Mouse (Mus musculus) liver, embryonic 16.5 days (tissue): ENCODE results near the gene Gm20503. TPM values are rescaled to one million over a fixed set of nuclear protein-coding genes. Genes with fewer than 3 reads are reported as not detected.
A peak's percentile ranks its signal among the peaks of the same experiment; 100 is the strongest.

ENCODE experiments used
- ATAC-seq: fragments of 200-750 bp; cut with Nextera tagmentation; 2 replicates; pipeline ENCODE4 v1.8.0; 2017; ENCODE audit warnings: low read depth, mild to moderate bottlenecking, moderate number of reproducible peaks, moderate library complexity
- H3K27ac ChIP-seq: fragments of 300-500 bp; sonication (generic); 2 replicates; pipeline ENCODE4 v1.5.1; 2014; ENCODE audit warnings: mild to moderate bottlenecking, low read length
- H3K27me3 ChIP-seq: fragments of 300-500 bp; sonication (generic); 2 replicates; pipeline ENCODE4 v1.6.1; 2014; ENCODE audit warnings: low read depth, low read length, mixed read lengths; ENCODE audit not compliant: control insufficient read depth, insufficient read depth
- H3K36me3 ChIP-seq: fragments of 300-500 bp; sonication (generic); 2 replicates; pipeline ENCODE4 v1.6.1; 2014; ENCODE audit warnings: mild to moderate bottlenecking; ENCODE audit not compliant: control insufficient read depth, insufficient read depth
- H3K4me1 ChIP-seq: fragments of 300-500 bp; sonication (generic); 2 replicates; pipeline ENCODE4 v1.6.1; 2014; ENCODE audit warnings: low read depth, low read length, mixed read lengths; ENCODE audit not compliant: control insufficient read depth
- H3K4me2 ChIP-seq: fragments of 300-500 bp; sonication (generic); 2 replicates; pipeline ENCODE4 v1.6.1; 2014; ENCODE audit warnings: low read depth, low read length, mixed read lengths
- H3K4me3 ChIP-seq: fragments of 300-500 bp; sonication (generic); 2 replicates; pipeline ENCODE4 v1.5.1; 2014; ENCODE audit warnings: low read depth, mild to moderate bottlenecking, low read length
- H3K9ac ChIP-seq: fragments of 300-500 bp; sonication (generic); 2 replicates; pipeline ENCODE4 v1.6.1; 2014; ENCODE audit warnings: low read depth, low read length
- H3K9me3 ChIP-seq: fragments of 300-500 bp; sonication (generic); replicated peaks from 2 replicates; pipeline ENCODE4 v1.6.1; 2016; ENCODE audit warnings: low read length; ENCODE audit not compliant: control insufficient read depth
- WGBS: fragments of 180-500 bp; shearing (Covaris S2); extraction: QIAGEN DNeasy Blood & Tissue Kit; methylation state at CpG from one replicate; pipeline ENCODE4 v1.1.7; 2014; ENCODE audit not compliant: insufficient replicate concordance; 5-methylcytosine and 5-hydroxymethylcytosine counted together
- polyA plus RNA-seq: library from polyadenylated mRNA; unstranded; fragments of >200 nt; fragmentation: Nextera tagmentation; extraction: Ambion mirVana; gene quantifications from 2 replicates; pipeline ENCODE4 v1.2.1, GENCODE M21; 2015

Gene Gm20503
- polyA plus RNA-seq, 1 experiment from 2014 or later: 6.3 TPM

GRCm38 (mm10) chr4:58999686-59000085 lies 3.3 kb upstream of the Gm20503 start:
- no peak overlapping the region for H3K4me3 ChIP-seq
- no peak overlapping the region for H3K4me2 ChIP-seq
- no peaks in the 10 kb centered on the region for H3K36me3 ChIP-seq
- H3K9ac ChIP-seq: no peak overlapping the region
- no peaks in the 10 kb centered on the region for H3K27me3 ChIP-seq
- no peak overlapping the region for H3K27ac ChIP-seq
- 2% methylated on average over 2 of the region's 2 CpGs for WGBS
- peaks cover 16% of the 10 kb centered on the region for H3K4me1 ChIP-seq
- H3K9me3 ChIP-seq: no peaks in the 10 kb centered on the region
- no peak for ATAC-seq

GRCm38 (mm10) chr4:59000614-59001013 lies 2.4 kb upstream of the Gm20503 start:
- Histone ChIP-seq H3K4me2 (no peak overlapping the region), H3K9me3 (no peaks in the 10 kb centered on the region), H3K9ac (no peak overlapping the region), H3K4me1 (peaks cover 22% of the 10 kb centered on the region), H3K27ac (no peak overlapping the region), H3K36me3 (no peaks in the 10 kb centered on the region), H3K27me3 (no peaks in the 10 kb centered on the region), H3K4me3 (no peak overlapping the region)
- WGBS: 0% methylated on average over 2 of the region's 2 CpGs
- ATAC-seq: no peak

- Histone ChIP-seq H3K9me3 (no peaks in the 10 kb centered on the region), H3K4me3 (peak overlapping the region; percentile 91), H3K4me1 (peaks cover 31% of the 10 kb centered on the region), H3K9ac (peak overlapping the region; percentile 94), H3K27me3 (no peaks in the 10 kb centered on the region), H3K27ac (peak overlapping the region; percentile 90), H3K4me2 (peak overlapping the region; percentile 99), H3K36me3 (no peaks in the 10 kb centered on the region)
- ATAC-seq: no peak
- WGBS: 14% methylated on average over 7 of the region's 7 CpGs
Measured at GRCm38 (mm10) chr4:59003806-59004200, 793 bp downstream of the Gm20503 start.

GRCm38 (mm10) chr4:59006211-59006610 lies 3.2 kb downstream of the Gm20503 start:
- no peak overlapping the region for H3K4me3 ChIP-seq
- H3K4me1 ChIP-seq: peaks cover 44% of the 10 kb centered on the region
- H3K27ac ChIP-seq: no peak overlapping the region
- H3K9me3 ChIP-seq: no peaks in the 10 kb centered on the region
- no peaks in the 10 kb centered on the region for H3K36me3 ChIP-seq
- H3K9ac ChIP-seq: no peak overlapping the region
- H3K4me2 ChIP-seq: no peak overlapping the region
- H3K27me3 ChIP-seq: no peaks in the 10 kb centered on the region
- ATAC-seq: no peak
- 55% methylated on average over 8 of the region's 8 CpGs for WGBS

- Histone ChIP-seq H3K27me3 (no peaks in the 10 kb centered on the region), H3K4me2 (no peak overlapping the region), H3K9me3 (no peaks in the 10 kb centered on the region), H3K36me3 (no peaks in the 10 kb centered on the region), H3K4me3 (no peak overlapping the region), H3K4me1 (peaks cover 47% of the 10 kb centered on the region), H3K27ac (no peak overlapping the region), H3K9ac (no peak overlapping the region)
- 66% methylated on average over 6 of the region's 6 CpGs for whole genome bisulfite sequencing
- no peak for ATAC-seq
Measured at GRCm38 (mm10) chr4:59007016-59007415, 4.0 kb downstream of the Gm20503 start.

- Histone ChIP-seq H3K27me3 (no peaks in the 10 kb centered on the region), H3K9me3 (no peaks in the 10 kb centered on the region), H3K36me3 (no peaks in the 10 kb centered on the region), H3K4me1 (peaks cover 43% of the 10 kb centered on the region), H3K4me3 (no peak overlapping the region), H3K27ac (no peak overlapping the region), H3K4me2 (no peak overlapping the region), H3K9ac (no peak overlapping the region)
- WGBS: 77% methylated on average over 5 of the region's 5 CpGs
- ATAC-seq: no peak
Measured at GRCm38 (mm10) chr4:59007974-59008373, 5.0 kb downstream of the Gm20503 start.

GRCm38 (mm10) chr4:59009186-59009585 lies 6.2 kb downstream of the Gm20503 start:
- H3K9ac ChIP-seq: no peak overlapping the region
- H3K4me3 ChIP-seq: no peak overlapping the region
- no peak overlapping the region for H3K4me2 ChIP-seq
- H3K36me3 ChIP-seq: no peaks in the 10 kb centered on the region
- H3K9me3 ChIP-seq: no peaks in the 10 kb centered on the region
- H3K4me1 ChIP-seq: peaks cover 36% of the 10 kb centered on the region
- no peaks in the 10 kb centered on the region for H3K27me3 ChIP-seq
- 38% methylated on average over 7 of the region's 7 CpGs for WGBS
- H3K27ac ChIP-seq: no peak overlapping the region
- no peak for ATAC-seq

- Histone ChIP-seq H3K4me3 (no peak overlapping the region), H3K4me1 (peaks cover 31% of the 10 kb centered on the region), H3K36me3 (no peaks in the 10 kb centered on the region), H3K4me2 (no peak overlapping the region), H3K9me3 (no peaks in the 10 kb centered on the region), H3K27ac (no peak overlapping the region), H3K27me3 (no peaks in the 10 kb centered on the region), H3K9ac (no peak overlapping the region)
- no peak for ATAC-seq
- WGBS: 26% methylated on average over 4 of the region's 4 CpGs
Measured at GRCm38 (mm10) chr4:59009696-59010095, 6.7 kb downstream of the Gm20503 start.

- no peak overlapping the region for H3K4me3 ChIP-seq
- no peaks in the 10 kb centered on the region for H3K36me3 ChIP-seq
- H3K4me1 ChIP-seq: peaks cover 21% of the 10 kb centered on the region
- H3K27ac ChIP-seq: no peak overlapping the region
- 43% methylated on average over 3 of the region's 3 CpGs for WGBS
- H3K27me3 ChIP-seq: no peaks in the 10 kb centered on the region
- no peak overlapping the region for H3K4me2 ChIP-seq
- no peak overlapping the region for H3K9ac ChIP-seq
- no peaks in the 10 kb centered on the region for H3K9me3 ChIP-seq
- no peak for ATAC-seq
Measured at GRCm38 (mm10) chr4:59011446-59011845, 8.4 kb downstream of the Gm20503 start.
